Mouse (Mus musculus) hindbrain, embryonic 14.5 days (tissue): Measurements from ENCODE around the gene Shc4. TPM values are rescaled to one million over a fixed set of nuclear protein-coding genes. Genes with fewer than 3 reads are reported as not detected.

ENCODE experiments used
- ATAC-seq: fragments of 200-750 bp; cut with Nextera tagmentation; 2 replicates; pipeline ENCODE4 v1.8.0; 2017; ENCODE audit warnings: moderate number of reproducible peaks, mild to moderate bottlenecking, moderate TSS enrichment, moderate library complexity; ENCODE audit not compliant: low FRiP score
- DNase-seq: peaks from one replicate; pipeline ENCODE4 v3.0.0-alpha.2; 2015; ENCODE audit warnings: low spot score
- H3K27ac ChIP-seq: fragments of 300-500 bp; sonication (generic); 2 replicates; pipeline ENCODE4 v1.5.1; 2014; ENCODE audit warnings: mild to moderate bottlenecking, moderate library complexity
- H3K27me3 ChIP-seq: fragments of 300-500 bp; sonication (generic); 2 replicates; pipeline ENCODE4 v1.6.1; 2014; ENCODE audit warnings: mild to moderate bottlenecking, low read length, mixed read lengths; ENCODE audit not compliant: control insufficient read depth, insufficient read depth
- H3K36me3 ChIP-seq: fragments of 300-500 bp; sonication (generic); replicated peaks from 2 replicates; pipeline ENCODE4 v1.6.1; 2014; ENCODE audit not compliant: control insufficient read depth, insufficient read depth
- H3K4me1 ChIP-seq: fragments of 300-500 bp; sonication (generic); replicated peaks from 2 replicates; pipeline ENCODE4 v1.6.1; 2014; ENCODE audit warnings: antibody characterized with exemption, low read length, mixed read lengths; ENCODE audit not compliant: control insufficient read depth, insufficient read depth
- H3K4me2 ChIP-seq: fragments of 300-500 bp; sonication (generic); replicated peaks from 2 replicates; pipeline ENCODE4 v1.6.1; 2014; ENCODE audit warnings: mild to moderate bottlenecking, moderate library complexity
- H3K4me3 ChIP-seq: fragments of 300-500 bp; sonication (generic); replicated peaks from 2 replicates; pipeline ENCODE4 v1.5.1; 2014; ENCODE audit warnings: mild to moderate bottlenecking, low read length
- H3K9ac ChIP-seq: fragments of 300-500 bp; sonication (generic); 2 replicates; pipeline ENCODE4 v1.6.1; 2014
- H3K9me3 ChIP-seq: fragments of 300-500 bp; sonication (generic); 2 replicates; pipeline ENCODE4 v1.6.1; 2016; ENCODE audit warnings: low read length; ENCODE audit not compliant: control insufficient read depth
- WGBS: fragments of 180-500 bp; shearing (Covaris S2); extraction: QIAGEN DNeasy Blood & Tissue Kit; methylation state at CpG from one replicate; pipeline ENCODE4 v1.1.7; 2014; 5-methylcytosine and 5-hydroxymethylcytosine counted together
- polyA plus RNA-seq: library from polyadenylated mRNA; unstranded; fragments of >200 nt; fragmentation: Nextera tagmentation; extraction: Ambion mirVana; gene quantifications from 2 replicates; pipeline ENCODE4 v1.2.1, GENCODE M21; 2014

The Shc4 gene
- polyA plus RNA-seq, 1 experiment from 2014 or later, result 3.8 TPM

DNA sequence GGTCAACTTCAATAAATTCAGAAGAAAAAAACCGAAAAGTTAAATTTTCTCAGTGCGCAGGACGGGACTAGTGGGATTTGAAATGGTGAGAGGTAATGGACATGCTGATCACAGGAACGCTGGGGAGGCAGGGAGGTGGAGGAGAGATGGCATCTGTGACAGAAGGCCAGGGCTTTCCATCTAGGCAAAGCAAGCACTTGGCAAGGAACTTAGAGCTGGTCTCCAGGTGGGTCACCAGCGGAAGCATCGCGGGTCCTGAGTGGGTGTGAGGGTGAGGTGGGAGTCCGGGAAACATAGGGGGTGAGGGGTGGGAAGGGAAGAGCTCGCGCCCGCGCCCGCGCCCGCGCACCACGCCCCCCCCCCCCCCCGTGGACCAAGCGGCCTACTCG lies 51.4 kb downstream of the Shc4 start:
- H3K4me3 ChIP-seq, result peak overlapping the region; percentile 72
- H3K36me3 ChIP-seq, result no peaks in the 10 kb centered on the region
- no peaks in the 10 kb centered on the region for H3K27me3 ChIP-seq
- peak overlapping the region; percentile 80 for H3K9ac ChIP-seq
- DNase-seq, result no peak
- H3K9me3 ChIP-seq, result no peaks in the 10 kb centered on the region
- H3K4me2 ChIP-seq, result peak overlapping the region; percentile 82
- 26% methylated on average over 7 of the region's 20 CpGs for WGBS
- H3K4me1 ChIP-seq, result peaks cover 13% of the 10 kb centered on the region
- peak overlapping the region; percentile 94 for H3K27ac ChIP-seq
- ATAC-seq, result no peak

DNA sequence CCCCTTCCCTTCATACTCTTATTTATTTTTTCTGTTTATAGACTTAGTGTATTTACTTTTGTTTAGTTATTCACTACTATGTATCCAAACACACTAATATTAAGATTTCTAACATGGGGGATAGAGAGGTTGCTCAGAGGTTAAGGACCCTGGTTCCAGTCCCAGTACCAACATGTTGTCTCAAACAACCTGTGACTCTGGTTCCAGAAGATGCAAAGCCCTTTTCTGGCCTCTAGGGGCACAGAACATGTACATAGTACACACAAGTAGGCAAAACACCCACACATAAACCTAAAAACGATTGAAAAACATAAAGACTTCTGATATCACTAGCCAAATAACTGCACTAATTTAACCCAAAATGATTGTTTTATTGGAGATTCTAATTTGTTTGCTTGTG lies 53.1 kb downstream of the Shc4 start:
- DNase-seq, result no peak
- ATAC-seq, result no peak
- WGBS, result 48% methylated on average over 1 of the region's 1 CpGs
- Histone ChIP-seq H3K36me3 (no peaks in the 10 kb centered on the region), H3K4me1 (peaks cover 13% of the 10 kb centered on the region), H3K9me3 (no peaks in the 10 kb centered on the region), H3K9ac (no peak overlapping the region), H3K4me3 (no peak overlapping the region), H3K4me2 (no peak overlapping the region), H3K27me3 (no peaks in the 10 kb centered on the region), H3K27ac (no peak overlapping the region)

DNA sequence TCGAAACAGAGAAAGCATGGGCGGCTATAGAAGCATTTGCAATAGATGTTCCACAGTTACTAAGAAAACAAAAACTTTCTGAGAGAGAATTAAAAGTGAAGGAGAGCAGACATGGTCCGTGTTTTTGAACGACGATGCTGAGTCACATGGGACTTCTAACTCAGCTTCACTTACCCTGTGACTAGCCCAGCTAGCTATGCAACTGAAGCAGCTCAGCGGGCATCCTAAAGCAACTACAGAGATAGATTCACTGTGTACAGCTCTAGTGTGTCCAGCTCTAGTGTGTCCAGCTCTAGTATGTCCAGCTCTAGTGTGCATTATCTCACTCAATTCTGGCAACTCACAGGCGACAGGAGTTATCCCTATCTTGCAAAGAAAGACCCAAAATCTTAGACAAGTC lies 56.2 kb downstream of the Shc4 start:
- no peak for ATAC-seq
- Histone ChIP-seq H3K27ac (no peak overlapping the region), H3K36me3 (no peaks in the 10 kb centered on the region), H3K27me3 (no peaks in the 10 kb centered on the region), H3K9me3 (no peaks in the 10 kb centered on the region), H3K4me2 (no peak overlapping the region), H3K4me3 (no peak overlapping the region), H3K4me1 (peaks cover 2% of the 10 kb centered on the region; the same call in 1 of the 2 replicates), H3K9ac (no peak overlapping the region)
- 88% methylated on average over 7 of the region's 7 CpGs for WGBS
- no peak for DNase-seq

DNA sequence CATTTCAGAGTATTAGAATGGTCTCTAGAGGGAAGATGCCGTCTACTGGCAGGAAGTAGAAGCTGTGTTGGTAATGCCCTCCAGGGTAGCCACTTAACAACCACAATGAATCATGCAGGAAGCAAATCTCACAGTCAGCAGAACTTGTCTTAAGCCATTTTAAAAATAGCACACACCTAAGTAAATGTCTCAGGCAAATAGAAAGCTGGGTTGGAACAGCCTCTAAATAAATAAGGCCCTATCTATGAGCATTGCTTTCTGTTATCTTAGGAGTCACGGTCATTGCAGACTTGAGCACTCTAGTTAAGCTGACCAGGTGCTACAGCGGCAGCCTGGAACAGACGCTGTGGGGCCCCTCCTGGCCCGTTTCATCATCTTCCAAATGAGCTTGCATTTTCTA lies 56.8 kb downstream of the Shc4 start:
- DNase-seq (no peak), ATAC-seq (no peak)
- H3K9me3 ChIP-seq, result no peaks in the 10 kb centered on the region
- 63% methylated on average over 5 of the region's 5 CpGs for WGBS
- H3K27me3 ChIP-seq, result no peaks in the 10 kb centered on the region
- no peaks in the 10 kb centered on the region for H3K36me3 ChIP-seq
- H3K9ac ChIP-seq, result no peak overlapping the region; the same call in 1 of the 2 replicates
- no peak overlapping the region for H3K4me2 ChIP-seq
- no peak overlapping the region for H3K27ac ChIP-seq
- peaks cover 2% of the 10 kb centered on the region; the same call in 1 of the 2 replicates for H3K4me1 ChIP-seq
- H3K4me3 ChIP-seq, result no peak overlapping the region

DNA sequence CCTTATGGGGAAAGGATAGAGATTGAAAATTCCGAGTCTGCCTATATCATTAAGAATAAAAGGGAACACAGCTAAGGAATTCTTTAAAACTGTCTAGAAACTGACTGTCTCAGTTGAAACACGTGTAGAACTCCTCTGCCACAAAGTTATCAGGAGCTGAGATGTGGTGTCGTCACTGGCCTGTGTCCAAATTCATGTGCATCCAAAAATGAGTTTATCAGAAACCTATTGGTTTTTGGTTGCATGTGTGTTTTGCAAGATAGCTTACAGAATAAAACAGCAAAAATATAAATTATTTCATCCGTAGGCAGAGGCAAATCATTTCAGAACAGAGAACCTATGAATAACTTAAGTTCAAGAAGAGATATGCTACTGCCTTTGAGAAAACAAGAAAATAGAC lies 57.3 kb downstream of the Shc4 start:
- H3K27ac ChIP-seq, result no peak overlapping the region
- H3K9ac ChIP-seq, result no peak overlapping the region
- ATAC-seq, result no peak
- DNase-seq, result no peak
- 85% methylated on average over 4 of the region's 4 CpGs for WGBS
- H3K4me2 ChIP-seq, result no peak overlapping the region
- H3K4me3 ChIP-seq, result no peak overlapping the region
- H3K9me3 ChIP-seq, result no peaks in the 10 kb centered on the region
- H3K4me1 ChIP-seq, result peaks cover 2% of the 10 kb centered on the region; the same call in 1 of the 2 replicates
- H3K36me3 ChIP-seq, result no peaks in the 10 kb centered on the region
- H3K27me3 ChIP-seq, result no peaks in the 10 kb centered on the region

DNA sequence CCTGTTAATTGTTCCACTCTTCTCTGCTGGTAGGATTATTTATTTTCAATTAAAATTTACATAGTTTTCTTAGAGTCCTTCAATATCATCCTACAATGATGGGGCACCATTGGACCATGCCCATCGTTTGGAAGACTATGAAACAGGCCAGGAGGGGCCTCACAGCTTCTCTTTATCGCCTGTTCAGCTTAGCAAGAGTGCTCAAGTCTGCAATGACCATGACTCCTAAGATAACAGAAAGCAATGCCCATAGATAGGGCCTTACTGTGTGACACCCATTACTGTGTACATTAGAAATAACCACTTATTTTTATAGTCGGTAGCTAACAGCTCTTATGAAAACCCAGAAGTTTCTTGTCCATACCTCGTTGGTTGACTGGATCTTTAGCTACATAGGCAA lies 58.0 kb downstream of the Shc4 start:
- ATAC-seq (no peak), DNase-seq (no peak)
- H3K27ac ChIP-seq, result no peak overlapping the region
- peaks cover 2% of the 10 kb centered on the region; the same call in 1 of the 2 replicates for H3K4me1 ChIP-seq
- no peak overlapping the region for H3K4me3 ChIP-seq
- no peak overlapping the region for H3K9ac ChIP-seq
- no peak overlapping the region for H3K4me2 ChIP-seq
- no peaks in the 10 kb centered on the region for H3K9me3 ChIP-seq
- WGBS, result 93% methylated on average over 4 of the region's 4 CpGs
- H3K27me3 ChIP-seq, result no peaks in the 10 kb centered on the region
- no peaks in the 10 kb centered on the region for H3K36me3 ChIP-seq

DNA sequence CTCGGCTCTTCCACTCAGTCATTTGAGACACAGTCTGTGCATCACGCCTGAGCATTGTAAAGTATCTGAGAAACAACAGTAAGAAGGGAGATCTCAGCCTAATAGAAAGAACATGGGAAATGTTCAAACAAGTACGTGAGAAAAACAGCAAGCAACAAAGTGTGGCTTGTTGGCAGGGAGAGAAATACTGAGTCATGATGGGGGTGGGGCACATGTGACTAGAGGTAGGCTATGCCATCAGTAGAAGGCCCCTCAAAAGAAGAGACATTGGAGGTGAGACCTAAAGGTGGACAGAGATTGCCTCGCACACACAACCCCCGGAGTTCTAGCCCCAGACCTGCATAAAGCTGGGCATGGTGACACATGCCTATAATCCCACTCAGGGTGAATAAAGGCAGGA lies 58.7 kb downstream of the Shc4 start:
- Histone ChIP-seq H3K27me3 (no peaks in the 10 kb centered on the region), H3K9ac (no peak overlapping the region), H3K4me1 (peaks cover 2% of the 10 kb centered on the region; the same call in 1 of the 2 replicates), H3K36me3 (no peaks in the 10 kb centered on the region), H3K27ac (no peak overlapping the region), H3K4me2 (no peak overlapping the region), H3K4me3 (no peak overlapping the region), H3K9me3 (no peaks in the 10 kb centered on the region)
- 86% methylated on average over 5 of the region's 5 CpGs for WGBS
- ATAC-seq, result no peak
- DNase-seq, result no peak

DNA sequence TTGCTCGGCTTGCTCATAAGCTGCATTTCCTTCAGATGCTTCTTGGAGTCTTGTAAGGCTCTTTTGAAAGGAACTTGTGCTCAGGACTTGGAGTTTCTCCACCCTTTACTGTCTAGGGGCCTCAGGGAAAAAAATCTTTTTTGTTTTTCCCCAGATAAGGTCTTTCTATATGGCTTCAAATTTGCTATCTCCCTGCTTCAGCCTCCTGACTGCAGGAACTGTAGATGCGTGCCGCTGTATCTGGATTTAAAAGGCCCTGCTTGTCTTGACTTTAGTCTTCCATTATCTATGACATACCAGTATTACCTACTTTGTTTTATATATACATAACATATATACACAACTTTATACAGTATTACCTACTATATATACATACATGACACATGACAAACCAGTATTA lies 61.4 kb downstream of the Shc4 start:
- no peaks in the 10 kb centered on the region for H3K36me3 ChIP-seq
- no peak overlapping the region for H3K9ac ChIP-seq
- no peak overlapping the region for H3K4me2 ChIP-seq
- H3K4me1 ChIP-seq, result peaks cover 2% of the 10 kb centered on the region; the same call in 1 of the 2 replicates
- H3K4me3 ChIP-seq, result no peak overlapping the region
- no peaks in the 10 kb centered on the region for H3K9me3 ChIP-seq
- no peak for ATAC-seq
- H3K27me3 ChIP-seq, result no peaks in the 10 kb centered on the region
- no peak overlapping the region for H3K27ac ChIP-seq
- no peak for DNase-seq
- 89% methylated on average over 3 of the region's 3 CpGs for WGBS

DNA sequence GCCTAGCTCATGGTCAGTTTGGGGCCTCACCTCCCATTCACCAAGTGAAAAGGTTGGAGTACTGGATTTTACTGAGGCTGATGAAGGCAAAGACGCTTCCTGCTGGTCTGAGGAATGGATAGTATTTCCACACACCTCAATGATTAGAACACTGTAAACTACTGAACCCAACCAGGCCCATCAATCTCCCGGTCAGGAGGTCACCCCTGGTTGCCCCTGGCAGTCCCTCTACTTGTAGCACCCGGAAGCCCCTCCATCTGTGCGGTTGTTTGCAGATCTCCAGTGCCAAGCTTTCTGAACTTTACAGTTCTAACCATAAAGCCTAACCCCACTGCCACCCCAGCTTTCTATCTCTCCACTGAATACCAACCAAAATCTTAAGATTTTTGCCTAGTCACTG lies 62.8 kb downstream of the Shc4 start:
- no peaks in the 10 kb centered on the region for H3K9me3 ChIP-seq
- 77% methylated on average over 4 of the region's 4 CpGs for WGBS
- peaks cover 2% of the 10 kb centered on the region; the same call in 1 of the 2 replicates for H3K4me1 ChIP-seq
- DNase-seq (no peak), ATAC-seq (no peak)
- no peaks in the 10 kb centered on the region for H3K36me3 ChIP-seq
- H3K27me3 ChIP-seq, result no peaks in the 10 kb centered on the region
- peak overlapping the region; percentile 22; the same call in 1 of the 2 replicates for H3K9ac ChIP-seq
- H3K4me3 ChIP-seq, result no peak overlapping the region
- H3K4me2 ChIP-seq, result peak overlapping the region; percentile 47
- no peak overlapping the region for H3K27ac ChIP-seq

DNA sequence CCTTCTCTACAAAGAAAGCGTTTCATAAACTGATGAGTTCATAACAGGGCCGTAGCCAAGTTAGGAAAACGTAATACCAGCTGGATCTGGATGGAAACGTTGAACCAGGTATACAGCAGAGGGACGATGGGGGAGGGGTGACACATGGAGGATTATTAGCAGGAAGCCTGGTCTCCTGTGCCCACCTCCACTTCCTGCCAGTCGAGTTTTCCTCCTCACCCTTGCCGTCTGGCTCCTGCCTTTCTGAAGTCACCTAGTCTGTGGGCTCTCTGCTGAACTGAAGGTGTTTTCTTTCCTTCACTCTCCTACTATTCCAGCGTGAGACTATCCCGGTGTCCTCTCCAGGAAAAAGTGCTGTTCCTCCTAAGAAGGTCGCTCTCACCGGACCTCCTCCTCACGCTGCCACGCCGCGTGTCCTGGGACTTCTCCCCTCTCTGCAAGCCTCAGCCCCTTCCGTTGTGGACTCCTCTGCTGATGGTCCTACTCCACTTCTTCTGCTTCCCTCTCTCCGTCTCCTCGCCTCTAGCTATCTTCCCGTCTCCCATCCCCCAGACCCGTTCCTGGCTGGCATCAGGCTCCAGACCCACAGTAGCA lies 63.3 kb downstream of the Shc4 start:
- H3K36me3 ChIP-seq, result no peaks in the 10 kb centered on the region
- peak overlapping the region; percentile 47 for H3K4me2 ChIP-seq
- DNase-seq, result no peak
- H3K27me3 ChIP-seq, result no peaks in the 10 kb centered on the region
- 40% methylated on average over 20 of the region's 20 CpGs for WGBS
- no peak overlapping the region for H3K27ac ChIP-seq
- peaks cover 2% of the 10 kb centered on the region; the same call in 1 of the 2 replicates for H3K4me1 ChIP-seq
- no peaks in the 10 kb centered on the region for H3K9me3 ChIP-seq
- H3K9ac ChIP-seq, result peak overlapping the region; percentile 22; the same call in 1 of the 2 replicates
- ATAC-seq, result peak; percentile 64; the same call in 1 of the 2 replicates
- H3K4me3 ChIP-seq, result peak overlapping the region; percentile 15; the same call in 1 of the 2 replicates
